Mouse (Mus musculus) kidney, adult 11 months (tissue): ENCODE data around the gene Fabp1.

ENCODE experiments used
- DNase-seq: peaks from one replicate; pipeline ENCODE4 v3.0.0; 2022

Fabp1 gene

GRCm38 (mm10) chr6:71199612-71200011 is at the start of gene Fabp1:
Gene Fabp1, plus strand, starts transcription at chr6:71199827.
- no peak for DNase-seq

- no peak for DNase-seq
Observed at GRCm38 (mm10) chr6:71151098-71151497, 48.5 kb upstream of the Fabp1 start.

GRCm38 (mm10) chr6:71153486-71153885 is 46.1 kb upstream of the Fabp1 start:
- DNase-seq: no peak

- DNase-seq: no peak
Observed at GRCm38 (mm10) chr6:71154861-71155260, 44.8 kb upstream of the Fabp1 start.

- no peak for DNase-seq
Observed at GRCm38 (mm10) chr6:71156674-71157326, 42.8 kb upstream of the Fabp1 start.

DNA sequence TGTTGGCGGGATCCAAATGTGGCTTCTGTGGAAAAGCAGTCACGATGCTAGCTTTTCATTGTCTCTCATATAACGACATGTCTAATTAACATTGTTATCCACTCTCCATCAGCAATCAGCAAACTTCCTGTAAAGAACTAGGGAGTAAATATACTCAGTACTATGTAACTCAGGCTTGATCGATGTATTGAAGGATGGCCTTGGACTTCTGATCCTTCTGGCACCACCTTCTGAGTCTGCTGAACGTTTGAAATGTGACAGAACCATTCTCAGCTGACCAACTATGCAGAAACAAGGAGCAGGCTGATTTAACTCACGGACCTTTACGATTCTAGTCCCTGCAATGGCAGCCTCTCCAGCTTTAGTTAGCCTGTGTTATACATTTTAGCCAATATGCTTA is 38.3 kb upstream of the Fabp1 start:
- no peak for DNase-seq

- no peak for DNase-seq
Observed at GRCm38 (mm10) chr6:71162269-71162668, 37.4 kb upstream of the Fabp1 start.

DNA sequence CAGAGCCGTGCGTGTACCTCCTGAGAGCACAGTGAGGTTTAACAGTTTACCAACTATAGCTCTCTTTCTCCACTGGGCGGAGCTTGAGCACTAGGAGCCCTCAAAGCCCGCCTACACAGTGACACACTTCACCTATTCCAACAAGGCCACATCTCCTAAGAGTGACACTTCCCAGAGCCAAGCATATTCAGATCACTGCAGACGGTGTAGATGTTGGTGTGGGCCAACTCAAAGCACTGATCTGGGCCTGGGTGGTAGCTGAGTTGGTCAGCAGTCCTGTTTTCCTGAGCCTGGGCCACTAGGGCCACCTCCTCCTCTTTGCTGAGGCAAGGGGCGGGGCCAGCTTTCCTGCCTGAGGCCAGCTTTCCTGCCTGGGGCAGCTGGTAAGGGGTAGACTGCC is 35.2 kb upstream of the Fabp1 start:
- DNase-seq: no peak

DNA sequence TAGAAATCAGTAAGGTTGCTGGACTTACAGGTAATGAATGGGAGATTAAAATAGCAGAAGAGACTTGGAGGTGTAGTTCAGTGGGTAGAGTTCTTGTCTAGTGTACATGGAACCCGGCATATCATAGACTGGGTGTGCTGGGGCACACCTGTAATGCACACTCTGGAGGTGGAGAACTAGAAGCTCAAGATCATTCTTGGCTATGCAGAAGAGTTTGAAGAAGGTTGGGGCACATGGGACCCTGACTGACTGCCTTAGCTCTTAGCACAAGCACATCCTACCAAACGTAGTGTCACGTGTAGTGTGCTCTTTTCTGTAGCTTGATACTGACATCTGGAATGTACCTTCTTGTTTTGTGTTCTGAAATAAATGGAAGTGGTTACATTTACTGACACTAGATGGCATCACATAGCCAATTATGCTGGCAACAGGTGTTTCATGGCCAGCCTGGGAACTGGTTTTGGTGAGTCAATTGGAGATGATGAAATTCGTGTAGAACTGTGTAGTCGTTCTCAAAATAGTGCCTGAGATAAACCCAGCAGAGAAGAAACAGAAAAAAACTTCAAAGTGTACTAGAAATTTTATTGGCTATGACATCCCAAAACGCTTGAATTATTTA is 33.0 kb upstream of the Fabp1 start:
- no peak for DNase-seq

- DNase-seq: no peak
Observed at GRCm38 (mm10) chr6:71172812-71173580, 26.6 kb upstream of the Fabp1 start.

DNA sequence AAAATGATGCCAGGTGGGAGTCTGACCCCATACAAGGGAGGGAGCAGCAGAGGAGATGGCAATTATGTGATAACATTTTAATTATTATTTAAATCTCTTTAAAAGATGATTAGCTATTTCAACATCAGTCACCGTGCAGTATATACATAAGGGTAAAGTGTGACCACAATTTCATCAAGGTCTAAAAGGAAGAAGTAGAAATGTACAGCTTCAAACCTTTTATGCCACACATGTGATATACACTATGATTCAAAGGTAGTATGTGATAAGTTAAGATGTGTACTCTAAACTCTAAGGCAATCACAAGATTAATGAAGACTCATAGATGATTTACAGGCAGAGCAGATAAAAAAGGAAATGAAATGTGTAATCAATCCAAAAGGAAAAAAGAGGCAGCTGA is 19.0 kb upstream of the Fabp1 start:
- no peak for DNase-seq

GRCm38 (mm10) chr6:71184941-71185604 is 14.6 kb upstream of the Fabp1 start:
- DNase-seq: no peak

- DNase-seq: peak; percentile 12
Observed at GRCm38 (mm10) chr6:71189578-71189977, 10.0 kb upstream of the Fabp1 start.

- DNase-seq: no peak
Observed at GRCm38 (mm10) chr6:71190501-71190900, 9.1 kb upstream of the Fabp1 start.

DNA sequence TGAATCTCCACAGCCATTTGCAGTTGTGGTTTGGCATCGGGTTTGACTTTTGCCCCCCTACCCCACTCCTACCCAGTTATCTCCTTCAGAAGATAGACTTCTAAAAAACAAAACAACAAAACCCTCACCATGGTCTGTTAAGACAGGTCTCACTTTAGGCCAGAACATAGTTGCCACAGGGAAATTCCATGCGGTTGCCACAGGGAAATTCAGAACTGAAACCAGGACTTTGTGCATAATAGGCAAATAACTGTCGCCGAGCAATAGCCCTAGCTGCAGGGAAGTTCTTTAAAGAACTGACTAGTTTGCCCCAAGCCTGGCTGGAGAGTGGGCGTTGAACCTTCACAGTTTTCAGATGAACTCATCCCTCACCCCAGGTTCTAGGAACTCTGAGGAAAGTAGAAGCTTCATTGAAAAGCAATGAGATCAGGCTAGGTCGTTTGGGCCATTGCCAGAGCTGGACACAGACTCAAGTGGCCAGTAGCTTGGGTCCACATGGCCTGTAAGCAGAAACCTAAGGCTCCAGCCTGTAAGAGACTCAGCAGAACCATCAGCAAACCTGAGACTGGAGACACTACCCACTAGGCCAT is 6.4 kb upstream of the Fabp1 start:
- no peak for DNase-seq

- no peak for DNase-seq
Observed at GRCm38 (mm10) chr6:71196107-71196506, 3.5 kb upstream of the Fabp1 start.

DNA sequence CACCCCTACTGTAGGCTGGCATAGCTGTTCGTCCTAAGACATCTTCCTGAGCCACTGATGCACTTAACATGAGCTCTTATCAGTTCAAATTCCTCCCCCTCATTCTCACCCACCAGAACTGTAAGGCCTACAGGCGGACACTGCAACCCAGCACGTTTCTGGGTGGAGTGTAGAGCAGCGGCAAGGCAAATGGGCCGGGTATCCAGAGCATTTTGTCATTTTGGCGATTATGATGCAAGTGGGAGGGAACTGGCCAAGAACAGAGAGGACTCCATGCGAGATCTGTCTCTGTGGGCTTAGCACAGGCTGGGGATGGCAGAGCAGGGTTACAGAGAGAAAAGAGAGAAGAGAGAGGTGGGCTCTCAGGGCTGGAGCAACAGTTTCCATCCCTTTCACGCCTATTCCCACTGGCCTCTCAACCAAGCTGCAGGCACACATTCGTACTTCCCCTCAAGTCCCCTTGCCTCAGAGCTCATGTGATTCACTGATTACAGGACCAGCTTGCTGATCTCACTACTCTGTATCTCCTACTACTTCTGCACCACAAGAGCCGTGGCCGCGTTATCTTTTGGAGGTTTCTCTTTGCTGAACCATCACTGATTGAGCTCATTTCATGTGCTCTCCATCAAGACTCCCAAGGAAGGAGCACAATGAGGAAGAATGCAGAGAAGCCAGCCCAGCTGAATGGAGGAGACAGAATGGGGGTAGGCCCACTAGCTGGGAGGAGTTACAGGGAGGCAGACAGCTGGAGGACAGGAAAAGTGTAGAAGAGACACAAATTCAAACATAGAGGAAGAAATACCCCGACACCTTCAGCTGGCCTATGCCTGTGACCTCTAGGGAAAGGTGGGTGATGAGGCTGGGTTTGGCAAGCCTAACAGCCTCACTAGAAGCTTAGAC is 1.7 kb upstream of the Fabp1 start:
- no peak for DNase-seq

DNA sequence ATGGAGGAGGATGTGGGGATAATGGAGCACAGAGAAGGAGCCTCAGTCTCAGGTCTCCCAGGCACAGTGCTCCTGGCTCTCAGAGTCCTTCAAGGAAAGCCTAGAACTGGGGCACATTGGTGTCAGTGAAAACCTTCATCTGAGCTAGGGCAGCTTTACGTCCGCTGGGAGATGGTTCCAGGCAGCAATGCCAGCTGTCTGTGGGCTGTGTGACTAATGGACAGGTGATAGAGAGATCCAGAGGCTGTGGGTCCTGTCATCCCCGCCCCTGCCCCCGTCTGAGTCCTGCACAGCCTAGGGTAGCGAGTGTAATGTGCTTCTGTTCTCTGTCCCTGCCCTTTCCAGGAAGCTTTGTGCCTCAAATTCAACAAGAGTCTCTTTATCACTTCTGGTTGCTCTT is 2.3 kb downstream of the Fabp1 start:
- no peak for DNase-seq

DNA sequence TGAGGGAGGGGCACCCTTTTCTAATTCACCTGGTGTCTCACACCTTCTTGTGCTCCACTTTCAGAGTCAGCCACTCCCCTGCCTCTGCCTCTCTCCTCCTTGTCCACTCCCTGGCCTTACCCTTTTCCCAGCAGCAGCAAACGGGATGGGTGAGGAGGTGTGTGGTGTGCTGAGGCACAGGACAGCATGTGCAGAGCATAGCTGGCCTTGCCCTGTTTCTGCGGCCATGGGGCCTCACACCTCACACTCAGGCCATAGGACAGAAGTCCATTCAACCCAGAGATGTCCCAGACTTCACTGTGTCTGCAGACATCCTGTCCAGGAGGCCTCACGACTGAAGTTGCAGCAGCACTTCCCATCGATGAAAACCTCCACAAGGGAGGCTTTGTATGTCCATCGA is 4.0 kb downstream of the Fabp1 start:
- DNase-seq: no peak

- DNase-seq: no peak
Observed at GRCm38 (mm10) chr6:71204166-71204565, 4.5 kb downstream of the Fabp1 start.

- no peak for DNase-seq
Observed at GRCm38 (mm10) chr6:71208691-71209090, 9.1 kb downstream of the Fabp1 start.

- no peak for DNase-seq
Observed at GRCm38 (mm10) chr6:71211917-71212316, 12.3 kb downstream of the Fabp1 start.
